Mouse (Mus musculus) E14TG2a.4 (cell line): ENCODE results near the gene Egln3.

Experiments used
- CTCF ChIP-seq: conservative IDR thresholded peaks from 2 replicates; pipeline ENCODE4 v1.5.1; 2014; ENCODE audit warnings: low read length
- NANOG ChIP-seq: IDR thresholded peaks from 2 replicates; pipeline ENCODE4 v1.6.1; 2014; ENCODE audit warnings: borderline replicate concordance, low read length, mixed read lengths
- POU5F1 ChIP-seq: IDR thresholded peaks from 2 replicates; pipeline ENCODE4 v1.6.1; 2014; ENCODE audit warnings: low read length, borderline replicate concordance

DNA sequence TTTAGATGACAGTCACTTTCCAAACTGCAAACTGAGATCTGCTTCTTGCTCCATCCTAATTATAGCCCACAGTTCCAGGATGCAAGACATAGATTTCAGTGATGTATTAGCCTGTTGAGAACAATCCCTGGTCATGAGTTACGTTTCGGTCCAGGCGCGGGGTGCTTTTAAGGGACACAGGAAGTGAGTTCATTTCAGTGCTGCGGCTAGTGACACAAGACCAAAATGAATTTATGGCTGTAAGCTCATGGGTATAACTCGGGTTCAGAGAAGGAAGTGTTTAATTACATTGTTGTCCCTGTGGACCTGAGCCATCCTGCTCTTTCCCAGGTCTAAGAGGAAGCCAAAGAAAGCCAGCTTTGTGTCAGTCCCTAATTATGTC is 5.5 kb upstream of the Egln3 start:
- TF ChIP-seq CTCF (no peak), NANOG (no peak), POU5F1 (no peak)
